Mouse (Mus musculus) myocyte (in vitro differentiated cells): Measurements from ENCODE around the gene Asb14. TPM values are rescaled to one million over a fixed set of nuclear protein-coding genes. Genes with fewer than 3 reads are reported as not detected.
"Not testable (repeated sequence)": the region's sequence is repeated elsewhere in the genome, so short reads cannot be mapped to it uniquely, and the experiment has no call there.

ENCODE experiments used
- H3K27me3 ChIP-seq: one replicate; pipeline ENCODE4 v1.6.1; 2011; ENCODE audit not compliant: control insufficient read depth, insufficient read depth, insufficient read length
- H3K36me3 ChIP-seq: one replicate; pipeline ENCODE4 v1.6.1; 2011; ENCODE audit not compliant: control insufficient read depth, insufficient read depth
- H3K4me2 ChIP-seq: one replicate; pipeline ENCODE4 v1.6.1; 2011; ENCODE audit warnings: low read depth, control low read depth
- H3K4me3 ChIP-seq: one replicate; pipeline ENCODE4 v1.5.1; 2011; ENCODE audit warnings: mild to moderate bottlenecking, control low read depth, moderate library complexity
- H3K79me2 ChIP-seq: one replicate; pipeline ENCODE4 v1.6.1; 2011; ENCODE audit not compliant: control insufficient read depth, insufficient read depth
- H3ac ChIP-seq: one replicate; pipeline ENCODE4 v1.6.1; 2011; ENCODE audit not compliant: control insufficient read depth, insufficient read length
- CEBPB ChIP-seq: IDR thresholded peaks from 2 replicates; pipeline ENCODE4 v1.6.1; 2011; ENCODE audit warnings: mild to moderate bottlenecking, moderate library complexity; ENCODE audit not compliant: poor library complexity, insufficient read depth, severe bottlenecking
- E2F4 ChIP-seq: IDR thresholded peaks from one replicate; pipeline ENCODE4 v1.6.1; 2011; ENCODE audit warnings: mild to moderate bottlenecking, control low read depth, moderate library complexity; ENCODE audit not compliant: insufficient read depth
- MAX ChIP-seq: IDR thresholded peaks from one replicate; pipeline ENCODE4 v1.6.1; 2011; ENCODE audit warnings: low read depth, mild to moderate bottlenecking, control low read depth
- MYOD1 ChIP-seq, 3 experiments: IDR thresholded peaks; one replicate each; pipeline ENCODE4 v1.6.1; 2011; ENCODE audit warnings: control low read depth in 2 of 3, low read depth in 2 of 3, mild to moderate bottlenecking in 2 of 3, moderate library complexity in 1 of 3; ENCODE audit not compliant: insufficient read length in 2 of 3, control insufficient read depth in 1 of 3
- MYOG ChIP-seq, 3 experiments: IDR thresholded peaks; one replicate each; pipeline ENCODE4 v1.6.1; 2011; ENCODE audit warnings: control low read depth in 2 of 3, low read depth in 2 of 3, mild to moderate bottlenecking in 2 of 3; ENCODE audit not compliant: insufficient read length in 2 of 3, control insufficient read depth in 1 of 3, insufficient read depth in 1 of 3
- POLR2A ChIP-seq: IDR thresholded peaks from one replicate; pipeline ENCODE4 v1.6.1; 2011; ENCODE audit warnings: low read depth, mild to moderate bottlenecking, control low read depth, moderate library complexity; ENCODE audit not compliant: insufficient read length
- POLR2AphosphoS2 ChIP-seq: IDR thresholded peaks from one replicate; pipeline ENCODE4 v1.6.1; 2011; ENCODE audit warnings: low read depth, control low read depth; ENCODE audit not compliant: insufficient read length
- REST ChIP-seq: IDR thresholded peaks from one replicate; pipeline ENCODE4 v1.6.1; 2011; ENCODE audit warnings: mild to moderate bottlenecking, control low read depth, moderate library complexity; ENCODE audit not compliant: insufficient read depth, insufficient read length
- SRF ChIP-seq: IDR thresholded peaks from one replicate; pipeline ENCODE4 v1.6.1; 2011; ENCODE audit warnings: low read depth; ENCODE audit not compliant: control insufficient read depth, insufficient read length
- TCF12 ChIP-seq: IDR thresholded peaks from one replicate; pipeline ENCODE4 v1.6.1; 2011; ENCODE audit warnings: mild to moderate bottlenecking, control low read depth; ENCODE audit not compliant: poor library complexity, insufficient read depth, severe bottlenecking
- TCF3 ChIP-seq: IDR thresholded peaks from one replicate; pipeline ENCODE4 v1.6.1; 2011; ENCODE audit warnings: low read depth, control low read depth; ENCODE audit not compliant: insufficient read length
- USF1 ChIP-seq: IDR thresholded peaks from one replicate; pipeline ENCODE4 v1.6.1; 2011; ENCODE audit warnings: low read depth, mild to moderate bottlenecking, control low read depth, moderate library complexity
- polyA plus RNA-seq: library from polyadenylated mRNA; unstranded; fragments of >200 nt; fragmentation: generic; extraction: Trizol; gene quantifications from one replicate; pipeline ENCODE4 v1.2.1, GENCODE M21; 2012; ENCODE audit warnings: missing spikeins

Asb14 gene
- polyA plus RNA-seq, 1 experiment = 0.66 TPM

- H3K36me3 ChIP-seq = peaks cover 33% of the 10 kb centered on the region
- no peak for TF ChIP-seq CEBPB
- no peak for TF ChIP-seq SRF
- no peak for TF ChIP-seq REST
- no peak for TF ChIP-seq USF1
- no peak overlapping the region for H3K4me3 ChIP-seq
- H3K4me2 ChIP-seq = no peak overlapping the region
- no peaks in the 10 kb centered on the region for H3K79me2 ChIP-seq
- H3ac ChIP-seq = no peak overlapping the region
- H3K27me3 ChIP-seq = no peaks in the 10 kb centered on the region
These were observed 29.5 kb downstream of the Asb14 start for GRCm38 (mm10) chr14:26923702-26924421.

DNA sequence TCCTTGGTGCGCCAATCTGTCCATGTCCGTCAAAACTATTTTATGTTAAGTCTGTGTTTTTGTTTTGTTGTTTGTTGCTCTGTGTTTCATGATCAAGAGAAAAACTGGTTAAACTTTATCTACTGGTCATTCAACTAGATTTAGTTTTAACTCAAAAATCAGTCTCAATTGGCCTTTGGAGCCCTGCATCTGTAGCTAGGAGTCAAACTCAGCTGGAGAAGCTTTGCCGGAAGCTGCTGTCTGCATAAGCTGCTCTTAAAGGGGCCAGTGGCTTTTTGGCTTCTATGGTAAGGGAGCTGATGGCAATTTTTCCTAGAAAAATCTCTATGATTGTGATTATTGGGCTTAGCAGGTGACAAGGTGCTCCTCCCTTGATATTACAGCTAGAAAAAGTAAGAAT lies 40.5 kb downstream of the Asb14 start:
- Histone ChIP-seq H3K4me3 (no peak overlapping the region), H3K4me2 (no peak overlapping the region), H3K27me3 (no peaks in the 10 kb centered on the region), H3K79me2 (no peaks in the 10 kb centered on the region), H3ac (no peak overlapping the region), H3K36me3 (peaks cover 4% of the 10 kb centered on the region)
- TF ChIP-seq E2F4 (no peak), MYOD1 (IDR thresholded peaks at IDR 0.05; ENCODE audit: control insufficient read depth in 1 of 3, insufficient read length in 2 of 3, low read depth in 2 of 3) (no peak), USF1 (no peak), SRF (no peak), CEBPB (no peak), TCF3 (no peak), MAX (no peak), POLR2A (no peak), MYOG (IDR thresholded peaks at IDR 0.05; ENCODE audit: control insufficient read depth in 1 of 3, insufficient read depth in 1 of 3, insufficient read length in 2 of 3, low read depth in 2 of 3) (no peak), POLR2AphosphoS2 (no peak)

DNA sequence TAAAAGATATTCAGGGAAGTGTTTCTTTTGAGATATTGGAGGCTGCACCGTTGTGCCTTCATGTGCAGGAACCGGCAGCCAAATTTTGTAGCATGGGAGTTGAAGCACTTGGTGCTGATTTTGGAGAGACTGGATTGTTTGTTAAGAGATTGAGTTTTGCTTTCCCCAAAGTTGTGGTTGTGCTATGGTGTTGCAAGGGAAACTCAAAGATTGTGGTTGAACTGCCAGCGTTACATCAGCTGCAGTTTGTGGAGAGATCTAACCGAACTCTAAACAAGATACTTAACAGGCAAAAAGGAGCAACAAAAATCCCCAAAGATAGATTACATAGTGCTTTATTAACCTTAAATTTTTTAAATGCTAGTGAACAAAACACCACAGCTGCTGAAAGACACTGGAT lies 41.2 kb downstream of the Asb14 start:
- TF ChIP-seq SRF = no peak
- TF ChIP-seq POLR2AphosphoS2 = no peak
- TF ChIP-seq REST = no peak
- no peak for TF ChIP-seq CEBPB
- no peak for TF ChIP-seq MAX
- TF ChIP-seq TCF12 = no peak
- TF ChIP-seq MYOD1 (IDR thresholded peaks at IDR 0.05; ENCODE audit: control insufficient read depth in 1 of 3, insufficient read length in 2 of 3, low read depth in 2 of 3) = no peak
- TF ChIP-seq TCF3 = no peak
- no peak for TF ChIP-seq E2F4
- TF ChIP-seq POLR2A = no peak
- TF ChIP-seq MYOG (IDR thresholded peaks at IDR 0.05; ENCODE audit: control insufficient read depth in 1 of 3, insufficient read depth in 1 of 3, insufficient read length in 2 of 3, low read depth in 2 of 3) = no peak
- TF ChIP-seq USF1 = no peak
- Histone ChIP-seq H3K79me2 (no peaks in the 10 kb centered on the region), H3ac (no peak overlapping the region), H3K36me3 (peaks cover 11% of the 10 kb centered on the region), H3K4me2 (no peak overlapping the region), H3K4me3 (no peak overlapping the region), H3K27me3 (no peaks in the 10 kb centered on the region)

DNA sequence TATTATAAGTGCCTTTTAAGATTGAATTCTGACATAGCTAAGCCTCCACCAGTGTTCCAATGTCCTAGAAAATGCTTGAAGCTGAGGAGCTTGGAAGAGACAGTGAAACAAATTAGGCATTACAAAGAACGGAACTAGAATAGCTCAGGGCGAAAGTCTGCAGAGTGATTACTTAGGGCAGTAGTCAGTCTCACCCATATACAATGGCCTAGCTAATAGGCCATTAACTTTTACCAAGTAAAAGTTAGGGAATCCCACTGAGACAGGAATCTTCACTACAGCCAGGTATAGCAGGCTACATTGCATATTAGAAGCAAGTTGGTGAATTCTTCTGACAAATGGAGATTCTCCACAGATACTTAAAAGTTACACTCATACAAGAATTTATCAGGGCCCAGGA lies 61.8 kb downstream of the Asb14 start:
- not testable (repeated sequence) for H3K4me2 ChIP-seq, H3K27me3 ChIP-seq, H3K4me3 ChIP-seq, H3ac ChIP-seq, H3K79me2 ChIP-seq
- peaks cover 24% of the 10 kb centered on the region for H3K36me3 ChIP-seq

GRCm38 (mm10) chr14:26960518-26960917 lies 66.2 kb downstream of the Asb14 start:
- Histone ChIP-seq H3ac (no peak overlapping the region), H3K27me3 (no peaks in the 10 kb centered on the region), H3K4me2 (no peak overlapping the region), H3K4me3 (no peak overlapping the region), H3K79me2 (peaks cover 7% of the 10 kb centered on the region), H3K36me3 (peaks cover 21% of the 10 kb centered on the region)
- TF ChIP-seq MYOD1 (IDR thresholded peaks at IDR 0.05; ENCODE audit: control insufficient read depth in 1 of 3, insufficient read length in 2 of 3, low read depth in 2 of 3) = no peak
- TF ChIP-seq USF1 = no peak
- TF ChIP-seq POLR2AphosphoS2 = no peak
- TF ChIP-seq CEBPB = no peak
- TF ChIP-seq MAX = no peak
- no peak for TF ChIP-seq REST
- TF ChIP-seq MYOG (IDR thresholded peaks at IDR 0.05; ENCODE audit: control insufficient read depth in 1 of 3, insufficient read depth in 1 of 3, insufficient read length in 2 of 3, low read depth in 2 of 3) = no peak
- no peak for TF ChIP-seq SRF
- no peak for TF ChIP-seq TCF3
- TF ChIP-seq TCF12 = no peak
- TF ChIP-seq E2F4 = no peak

Other genes with a start within 250 kb of the Asb14 start
- gene Pde12, start 224.7 kb upstream of the Asb14 start, polyA plus RNA-seq = 3.4 TPM
- gene Dnah12, start 201.3 kb upstream of the Asb14 start, polyA plus RNA-seq = not detected
- 4.6 TPM for gene Appl1, start 76.7 kb downstream of the Asb14 start, polyA plus RNA-seq
- gene Hesx1, start 99.9 kb downstream of the Asb14 start, polyA plus RNA-seq = not detected
- 1.9 TPM for gene Il17rd, start 144.4 kb downstream of the Asb14 start, polyA plus RNA-seq
- 6.6 TPM for gene Arhgef3, start 220.3 kb downstream of the Asb14 start, polyA plus RNA-seq